Mouse (Mus musculus): ENCODE measurements around the gene Smarca2.
A peak's percentile ranks its signal among the peaks of the same experiment; 100 is the strongest.
"Not testable (repeated sequence)": the region's sequence is repeated elsewhere in the genome, so short reads cannot be mapped to it uniquely, and the experiment has no call there.

The Smarca2 gene

GRCm38 (mm10) chr19:26690516-26690915, 85.7 kb downstream of the Smarca2 start:
- DNase-seq (ENCODE audit: low read depth, low spot score) = no peak

DNA sequence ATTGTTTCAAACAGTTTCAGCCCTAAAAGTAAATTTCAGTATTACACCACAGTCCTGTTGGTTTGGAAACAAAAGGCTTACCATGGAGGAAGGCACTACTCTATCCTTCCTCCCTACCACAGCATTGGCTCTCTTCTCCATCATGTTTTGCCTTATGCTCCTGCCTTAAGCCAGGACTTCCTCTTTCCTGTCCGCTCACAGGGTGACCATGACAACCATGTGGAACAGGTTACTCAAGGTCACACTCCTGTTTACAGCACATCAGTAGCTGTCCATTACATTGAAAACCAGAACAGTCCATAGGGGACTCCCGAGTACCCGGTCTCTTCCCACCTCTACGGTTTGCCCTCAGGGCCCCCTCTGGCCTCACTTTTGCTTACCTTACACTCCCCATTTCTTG, 92.3 kb downstream of the Smarca2 start:
- no peak for DNase-seq (ENCODE audit: low read depth, low spot score)

DNA sequence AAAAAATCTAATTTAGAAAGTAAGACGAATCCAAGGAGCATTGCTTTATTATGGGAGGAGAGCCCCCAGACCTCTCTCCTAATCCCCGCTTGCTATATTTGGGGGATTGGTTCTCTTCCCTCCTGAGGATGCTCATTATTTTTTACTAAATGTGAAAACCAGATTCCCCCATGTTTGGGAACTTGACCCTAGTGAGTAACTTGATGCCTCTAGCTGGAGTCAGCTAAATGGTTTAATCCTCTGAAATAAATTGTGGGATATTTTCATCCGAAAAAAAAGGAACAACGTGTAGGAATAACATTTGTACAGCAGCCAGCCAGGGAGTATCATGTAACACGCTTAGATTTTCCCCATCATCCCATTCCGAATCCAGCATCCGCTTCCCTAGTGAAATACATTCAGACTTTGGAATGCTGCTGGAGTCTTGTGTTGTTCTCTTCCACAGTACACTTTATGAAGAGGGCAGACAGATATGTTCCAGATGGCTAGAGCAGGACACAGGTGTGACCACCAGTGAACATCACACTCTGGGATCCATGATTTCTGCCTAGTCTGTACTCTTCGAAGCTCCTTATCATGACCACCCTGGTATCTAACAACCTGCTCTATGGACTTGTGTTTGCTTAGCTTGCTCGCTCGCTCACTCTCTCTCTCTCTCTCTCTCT, 99.8 kb downstream of the Smarca2 start:
- no peak for DNase-seq (ENCODE audit: low read depth, low spot score)

DNA sequence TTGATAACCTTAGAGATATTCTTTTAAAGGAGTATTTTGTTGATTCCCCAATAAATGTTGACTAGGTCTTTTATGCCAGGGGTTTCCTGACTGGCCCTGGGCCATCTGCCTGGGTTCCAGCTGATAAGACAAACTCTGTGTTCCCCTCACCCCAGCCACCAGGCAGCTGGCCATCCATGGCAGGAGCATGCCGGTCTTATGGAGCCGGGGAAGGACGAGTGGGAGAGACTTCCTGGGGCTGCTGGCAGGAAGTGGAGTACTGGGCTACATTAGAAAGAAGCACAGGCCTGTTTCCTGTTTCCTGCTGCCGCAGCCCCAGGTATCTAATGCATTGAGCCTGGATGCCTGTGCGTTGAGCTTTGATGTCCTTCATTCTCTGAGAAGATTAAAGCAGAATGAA, 102.1 kb downstream of the Smarca2 start:
- no peak for DNase-seq (ENCODE audit: low read depth, low spot score)

- DNase-seq (ENCODE audit: low read depth, low spot score) = no peak
Measured at GRCm38 (mm10) chr19:26709095-26709494, 104.2 kb downstream of the Smarca2 start.

DNA sequence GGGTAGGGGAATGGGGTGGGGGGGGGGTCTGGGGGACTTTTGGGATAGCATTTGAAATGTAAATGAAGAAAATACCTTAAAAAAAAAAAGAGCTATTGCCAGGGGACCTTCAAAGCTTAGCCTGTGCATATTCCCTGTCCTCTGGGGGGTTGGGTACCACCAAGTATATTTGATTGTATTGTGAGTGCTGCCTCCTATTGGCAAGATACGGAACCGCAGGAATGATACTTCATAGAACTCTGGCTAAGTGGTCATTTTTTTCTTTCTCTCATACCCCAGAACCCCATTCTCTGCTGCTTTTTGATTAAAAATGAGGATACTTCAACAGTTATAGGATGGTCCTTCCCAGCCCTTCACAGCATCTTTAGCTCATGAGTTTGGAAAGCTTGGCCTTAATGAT, 106.4 kb downstream of the Smarca2 start:
- DNase-seq (ENCODE audit: low read depth, low spot score) = peak; percentile 33

DNA sequence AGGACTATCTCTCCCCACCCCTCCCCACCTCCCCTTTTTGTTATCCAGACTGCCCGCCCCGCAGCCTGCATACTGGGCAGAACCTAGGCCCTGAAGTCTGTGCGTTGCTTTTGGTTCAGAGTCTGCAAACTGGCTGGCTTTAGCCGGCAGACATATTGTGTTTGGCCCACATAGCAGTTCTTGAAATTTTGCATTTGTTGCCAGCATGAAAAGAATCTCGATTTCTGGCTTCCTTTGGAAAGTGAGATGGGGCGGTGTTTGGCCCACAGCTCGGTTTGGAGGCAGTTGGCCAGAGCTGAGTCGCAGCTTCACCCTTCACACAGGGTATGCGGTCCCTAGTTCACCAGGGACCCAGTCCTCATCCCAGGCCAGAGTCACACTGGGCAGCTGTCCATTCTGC, 111.4 kb downstream of the Smarca2 start:
- DNase-seq (ENCODE audit: low read depth, low spot score) = no peak

- peak; percentile 15 for DNase-seq (ENCODE audit: low read depth, low spot score)
Measured at GRCm38 (mm10) chr19:26718221-26718620, 113.4 kb downstream of the Smarca2 start.

DNA sequence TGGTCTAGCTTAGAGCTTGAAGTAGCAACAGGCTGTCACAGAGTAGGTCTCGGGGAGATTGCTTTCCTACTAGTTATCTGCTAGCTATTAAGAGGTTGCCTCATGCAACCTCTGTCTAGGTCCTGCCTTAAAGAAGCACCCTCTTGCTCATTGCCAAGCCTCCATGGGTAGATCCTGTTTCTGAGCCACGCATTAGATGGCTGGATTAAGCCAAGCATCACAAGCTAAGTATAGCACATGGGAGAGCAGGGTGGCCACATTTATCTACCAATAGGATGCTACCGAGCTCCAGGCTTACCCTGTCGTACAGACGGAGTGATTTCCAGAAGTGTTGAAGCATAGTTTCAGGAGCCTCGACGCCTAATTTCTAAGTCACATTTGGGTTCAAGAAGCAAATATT, 114.3 kb downstream of the Smarca2 start:
- DNase-seq (ENCODE audit: low read depth, low spot score) = no peak

DNA sequence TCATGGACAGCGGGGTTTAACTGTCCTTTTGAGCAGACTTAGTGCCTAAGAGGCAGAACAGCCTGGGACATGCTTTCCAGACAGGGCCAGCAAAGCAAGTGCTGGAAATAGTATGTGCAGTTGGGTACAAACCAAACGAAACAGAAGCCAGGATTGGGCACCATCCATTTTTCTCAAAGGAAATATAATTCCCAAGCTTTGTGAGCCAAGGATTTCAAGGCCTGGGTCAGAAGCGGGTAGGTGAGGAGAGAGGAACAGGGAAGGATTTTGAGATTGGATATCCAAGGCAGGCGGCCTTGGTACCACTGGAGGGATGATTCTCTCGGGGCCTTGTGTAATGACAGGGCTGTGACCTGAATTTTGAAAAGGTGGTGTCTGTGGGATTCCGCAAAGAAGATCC, 116.9 kb downstream of the Smarca2 start:
- DNase-seq (ENCODE audit: low read depth, low spot score) = no peak

DNA sequence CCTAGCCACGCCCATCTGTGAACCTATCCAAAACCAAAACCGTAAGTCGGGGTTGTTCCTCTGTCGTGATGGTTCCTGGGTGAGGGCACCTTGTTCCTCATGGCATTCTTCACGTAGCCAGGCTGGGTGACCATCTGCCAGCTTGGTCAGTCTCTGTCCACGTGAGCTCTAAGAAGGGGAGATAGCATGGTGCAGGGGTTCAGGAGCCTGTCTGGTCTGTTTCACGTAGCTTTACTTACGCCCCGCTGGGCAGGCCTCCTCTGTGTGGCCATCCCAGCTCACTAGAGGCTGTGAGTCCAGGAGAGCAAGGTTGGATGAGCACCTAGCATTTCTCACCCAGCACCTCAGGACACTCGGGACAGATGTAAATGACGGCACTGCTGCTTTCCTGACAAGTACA, 119.0 kb downstream of the Smarca2 start:
- DNase-seq (ENCODE audit: low read depth, low spot score) = no peak

- DNase-seq (ENCODE audit: low read depth, low spot score) = no peak
Measured at GRCm38 (mm10) chr19:26724626-26725025, 119.8 kb downstream of the Smarca2 start.

- no peak for DNase-seq (ENCODE audit: low read depth, low spot score)
Measured at GRCm38 (mm10) chr19:26727796-26728195, 122.9 kb downstream of the Smarca2 start.

- DNase-seq (ENCODE audit: low read depth, low spot score) = no peak
Measured at GRCm38 (mm10) chr19:26730486-26730885, 125.6 kb downstream of the Smarca2 start.

- DNase-seq (ENCODE audit: low read depth, low spot score) = no peak
Measured at GRCm38 (mm10) chr19:26731121-26731520, 126.3 kb downstream of the Smarca2 start.

DNA sequence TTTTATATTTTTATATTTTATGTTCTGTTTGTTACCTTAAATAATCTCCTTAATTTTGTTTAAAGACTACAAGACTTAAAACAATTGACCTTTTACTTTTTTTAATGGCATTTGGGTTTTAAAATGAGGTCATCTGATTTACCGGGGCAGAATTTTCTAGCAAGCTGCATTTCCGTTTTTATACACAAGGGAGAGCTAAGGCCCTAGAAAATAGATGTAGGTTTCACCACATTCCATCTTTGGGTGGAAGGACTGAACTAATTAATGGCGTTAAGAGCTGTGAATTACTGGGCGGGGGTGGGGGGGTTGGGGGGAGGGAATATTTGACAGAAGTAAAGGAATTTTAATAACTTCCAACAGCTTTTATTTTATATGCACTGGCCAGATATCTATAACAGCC, 127.0 kb downstream of the Smarca2 start:
- peak; percentile 72 for DNase-seq (ENCODE audit: low read depth, low spot score)

DNA sequence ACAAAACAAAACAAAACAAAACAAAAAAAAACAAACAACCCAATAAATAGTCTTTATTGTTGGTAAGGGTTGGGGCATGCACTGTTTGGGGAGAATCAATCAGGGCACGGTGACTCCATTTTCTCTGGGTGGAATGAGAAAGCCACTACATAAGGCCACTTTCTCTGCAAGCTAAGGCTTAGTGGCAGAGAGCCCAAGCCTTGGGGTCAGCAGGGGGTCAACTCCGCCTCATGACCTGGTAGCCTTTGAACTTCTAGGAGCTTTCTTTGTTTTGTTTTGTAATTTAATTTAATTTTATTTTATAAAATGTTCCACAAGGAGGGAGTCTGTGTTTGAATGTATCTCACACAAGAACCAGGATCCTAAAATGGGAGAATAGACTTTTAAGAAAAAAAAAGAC, 128.2 kb downstream of the Smarca2 start:
- no peak for DNase-seq (ENCODE audit: low read depth, low spot score)

GRCm38 (mm10) chr19:26733546-26734100, 128.8 kb downstream of the Smarca2 start:
- no peak for DNase-seq (ENCODE audit: low read depth, low spot score)

DNA sequence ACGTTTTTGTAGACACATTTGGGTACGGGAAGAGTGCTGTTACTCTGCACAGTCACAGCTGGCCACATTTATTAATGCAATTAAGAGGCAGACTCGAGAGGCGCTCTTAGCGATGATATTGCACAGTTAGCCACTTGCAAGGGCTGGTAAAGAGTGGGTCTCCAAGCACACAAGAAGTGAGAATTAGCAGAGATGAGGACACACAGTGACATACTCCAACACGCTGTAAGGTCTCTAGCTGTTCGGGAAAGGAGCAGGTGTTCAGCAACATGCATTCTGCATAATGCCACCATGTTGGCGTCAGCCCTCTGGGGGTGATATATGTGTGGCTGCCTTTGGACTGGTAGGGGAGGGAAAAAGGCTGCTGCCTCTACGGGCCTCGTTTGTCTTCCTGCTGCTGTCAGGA, 129.9 kb downstream of the Smarca2 start:
- no peak for DNase-seq (ENCODE audit: low read depth, low spot score)

DNA sequence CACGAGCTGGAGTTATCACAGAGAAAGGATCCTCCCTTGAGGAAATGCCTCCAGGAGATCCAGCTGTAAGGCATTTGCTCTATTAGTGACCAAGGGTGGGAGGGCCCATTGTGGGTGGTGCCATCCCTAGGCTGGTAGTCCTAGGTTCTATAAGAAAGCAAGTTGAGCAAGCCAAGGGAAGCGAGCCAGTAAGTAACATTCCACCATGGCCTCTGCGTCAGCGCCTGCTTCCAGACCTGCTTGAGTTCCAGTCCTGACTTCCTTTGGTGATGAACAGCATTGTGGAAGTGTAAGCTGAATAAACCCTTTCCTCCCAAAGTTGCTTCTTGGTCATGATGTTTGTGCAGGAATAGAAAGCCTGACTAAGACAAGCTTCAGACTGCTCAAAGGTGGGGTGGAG, 140.2 kb downstream of the Smarca2 start:
- not testable (repeated sequence) for DNase-seq (ENCODE audit: low read depth, low spot score)

DNA sequence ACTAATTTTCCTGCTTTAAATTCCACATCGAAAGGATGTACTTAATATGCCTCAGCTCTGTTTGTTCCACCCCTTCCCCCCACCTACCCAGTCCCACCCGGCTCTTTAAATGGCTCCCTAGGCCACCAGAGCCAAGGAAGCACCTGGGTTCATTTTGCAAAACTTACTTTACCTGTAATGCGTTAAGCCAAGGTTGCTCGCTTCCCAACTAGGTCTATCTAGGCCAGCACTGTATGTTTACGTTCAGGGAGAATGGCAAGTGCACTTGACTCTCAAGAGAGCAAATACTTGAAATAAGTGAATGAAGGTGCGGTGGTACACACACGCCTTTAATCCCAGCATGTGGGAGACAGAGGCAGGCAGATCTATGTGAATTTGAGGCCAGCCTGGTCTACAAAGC, 140.7 kb downstream of the Smarca2 start:
- no peak for DNase-seq (ENCODE audit: low read depth, low spot score)

DNA sequence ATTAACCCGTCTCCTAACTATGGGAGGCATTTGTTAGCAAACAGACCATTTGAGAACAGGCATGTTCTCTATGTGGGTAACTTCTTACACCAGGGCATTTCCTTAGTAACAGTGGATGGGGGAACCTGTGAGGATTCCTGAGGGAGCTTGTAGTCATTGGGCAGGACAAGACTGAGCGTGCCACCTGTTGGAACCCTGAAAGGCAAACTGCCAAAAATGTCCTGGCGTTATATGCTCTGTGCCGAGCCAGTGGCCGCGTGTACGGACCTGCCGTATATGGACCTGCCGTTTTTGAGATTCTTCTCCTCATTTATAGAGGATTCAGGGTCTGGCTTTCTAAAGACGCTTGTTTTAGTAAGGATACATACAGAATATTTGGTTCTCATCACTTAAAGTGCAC, 141.4 kb downstream of the Smarca2 start:
- no peak for DNase-seq (ENCODE audit: low read depth, low spot score)

GRCm38 (mm10) chr19:26746709-26747467, 142.0 kb downstream of the Smarca2 start:
- DNase-seq (ENCODE audit: low read depth, low spot score) = peak; percentile 20

Measured in 3T3-L1 (cell line).